Mouse (Mus musculus): ENCODE data around the gene Kl. TPM values are rescaled to one million over a fixed set of nuclear protein-coding genes. Genes with fewer than 3 reads are reported as not detected.

Kl gene
- polyA plus RNA-seq, 1 experiment = not detected

GRCm38 (mm10) chr5:150945576-150945975 is 6.8 kb upstream of the Kl start:
- H3K79me2 ChIP-seq (ENCODE audit: control insufficient read depth, insufficient read depth) = no peaks in the 10 kb centered on the region
- TF ChIP-seq CEBPB (IDR thresholded peaks at IDR 0.05; ENCODE audit: insufficient read depth, poor library complexity, severe bottlenecking) (no peak), E2F4 (IDR thresholded peaks at IDR 0.05; ENCODE audit: insufficient read depth) (no peak), POLR2AphosphoS2 (IDR thresholded peaks at IDR 0.05; ENCODE audit: insufficient read length, low read depth) (no peak), MAX (IDR thresholded peaks at IDR 0.05; ENCODE audit: low read depth) (no peak), TCF12 (IDR thresholded peaks at IDR 0.05; ENCODE audit: insufficient read depth, poor library complexity, severe bottlenecking) (no peak), TCF3 (IDR thresholded peaks at IDR 0.05; ENCODE audit: insufficient read length, low read depth) (no peak), REST (IDR thresholded peaks at IDR 0.05; ENCODE audit: insufficient read depth, insufficient read length) (no peak), USF1 (IDR thresholded peaks at IDR 0.05; ENCODE audit: low read depth) (no peak), MYOD1 (IDR thresholded peaks at IDR 0.05; ENCODE audit: control insufficient read depth in 1 of 3, insufficient read length in 2 of 3, low read depth in 2 of 3) (no peak)
- H3ac ChIP-seq (ENCODE audit: control insufficient read depth, insufficient read length) = no peak overlapping the region
- H3K27me3 ChIP-seq (ENCODE audit: control insufficient read depth, insufficient read depth, insufficient read length) = no peaks in the 10 kb centered on the region
- no peak overlapping the region for H3K4me2 ChIP-seq (ENCODE audit: low read depth)
- no peak overlapping the region for H3K4me3 ChIP-seq
- no peaks in the 10 kb centered on the region for H3K36me3 ChIP-seq (ENCODE audit: control insufficient read depth, insufficient read depth)

GRCm38 (mm10) chr5:150949131-150949530 is 3.3 kb upstream of the Kl start:
- H3K4me2 ChIP-seq (ENCODE audit: low read depth) = no peak overlapping the region
- H3K4me3 ChIP-seq = no peak overlapping the region
- H3ac ChIP-seq (ENCODE audit: control insufficient read depth, insufficient read length) = no peak overlapping the region
- H3K27me3 ChIP-seq (ENCODE audit: control insufficient read depth, insufficient read depth, insufficient read length) = no peaks in the 10 kb centered on the region
- TF ChIP-seq CEBPB (IDR thresholded peaks at IDR 0.05; ENCODE audit: insufficient read depth, poor library complexity, severe bottlenecking) (no peak), POLR2A (IDR thresholded peaks at IDR 0.05; ENCODE audit: insufficient read length, low read depth) (no peak), MYOD1 (IDR thresholded peaks at IDR 0.05; ENCODE audit: control insufficient read depth in 1 of 3, insufficient read length in 2 of 3, low read depth in 2 of 3) (no peak), TCF12 (IDR thresholded peaks at IDR 0.05; ENCODE audit: insufficient read depth, poor library complexity, severe bottlenecking) (no peak), TCF3 (IDR thresholded peaks at IDR 0.05; ENCODE audit: insufficient read length, low read depth) (no peak), USF1 (IDR thresholded peaks at IDR 0.05; ENCODE audit: low read depth) (no peak), E2F4 (IDR thresholded peaks at IDR 0.05; ENCODE audit: insufficient read depth) (no peak), MYOG (IDR thresholded peaks at IDR 0.05; ENCODE audit: control insufficient read depth in 1 of 3, insufficient read depth in 1 of 3, insufficient read length in 2 of 3, low read depth in 2 of 3) (no peak), MAX (IDR thresholded peaks at IDR 0.05; ENCODE audit: low read depth) (no peak), SRF (IDR thresholded peaks at IDR 0.05; ENCODE audit: control insufficient read depth, insufficient read length, low read depth) (no peak), POLR2AphosphoS2 (IDR thresholded peaks at IDR 0.05; ENCODE audit: insufficient read length, low read depth) (no peak), REST (IDR thresholded peaks at IDR 0.05; ENCODE audit: insufficient read depth, insufficient read length) (no peak)
- H3K36me3 ChIP-seq (ENCODE audit: control insufficient read depth, insufficient read depth) = no peaks in the 10 kb centered on the region
- no peaks in the 10 kb centered on the region for H3K79me2 ChIP-seq (ENCODE audit: control insufficient read depth, insufficient read depth)

GRCm38 (mm10) chr5:150951325-150951724 is 1.1 kb upstream of the Kl start:
- no peaks in the 10 kb centered on the region for H3K36me3 ChIP-seq (ENCODE audit: control insufficient read depth, insufficient read depth)
- TF ChIP-seq POLR2AphosphoS2 (IDR thresholded peaks at IDR 0.05; ENCODE audit: insufficient read length, low read depth) = no peak
- TF ChIP-seq TCF12 (IDR thresholded peaks at IDR 0.05; ENCODE audit: insufficient read depth, poor library complexity, severe bottlenecking) = no peak
- no peak for TF ChIP-seq MAX (IDR thresholded peaks at IDR 0.05; ENCODE audit: low read depth)
- TF ChIP-seq SRF (IDR thresholded peaks at IDR 0.05; ENCODE audit: control insufficient read depth, insufficient read length, low read depth) = no peak
- TF ChIP-seq POLR2A (IDR thresholded peaks at IDR 0.05; ENCODE audit: insufficient read length, low read depth) = no peak
- TF ChIP-seq MYOD1 (IDR thresholded peaks at IDR 0.05; ENCODE audit: control insufficient read depth in 1 of 3, insufficient read length in 2 of 3, low read depth in 2 of 3) = no peak
- no peak for TF ChIP-seq REST (IDR thresholded peaks at IDR 0.05; ENCODE audit: insufficient read depth, insufficient read length)
- no peak overlapping the region for H3K4me2 ChIP-seq (ENCODE audit: low read depth)
- no peak overlapping the region for H3K4me3 ChIP-seq
- H3K79me2 ChIP-seq (ENCODE audit: control insufficient read depth, insufficient read depth) = no peaks in the 10 kb centered on the region
- no peaks in the 10 kb centered on the region for H3K27me3 ChIP-seq (ENCODE audit: control insufficient read depth, insufficient read depth, insufficient read length)
- no peak overlapping the region for H3ac ChIP-seq (ENCODE audit: control insufficient read depth, insufficient read length)

GRCm38 (mm10) chr5:150952669-150953521 is 488 bp downstream of the Kl start:
- H3K4me3 ChIP-seq = no peak overlapping the region
- H3K4me2 ChIP-seq (ENCODE audit: low read depth) = no peak overlapping the region
- no peak for TF ChIP-seq MYOG (IDR thresholded peaks at IDR 0.05; ENCODE audit: control insufficient read depth in 1 of 3, insufficient read depth in 1 of 3, insufficient read length in 2 of 3, low read depth in 2 of 3)
- TF ChIP-seq TCF12 (IDR thresholded peaks at IDR 0.05; ENCODE audit: insufficient read depth, poor library complexity, severe bottlenecking) = no peak
- TF ChIP-seq POLR2A (IDR thresholded peaks at IDR 0.05; ENCODE audit: insufficient read length, low read depth) = no peak
- no peak for TF ChIP-seq USF1 (IDR thresholded peaks at IDR 0.05; ENCODE audit: low read depth)
- TF ChIP-seq MYOD1 (IDR thresholded peaks at IDR 0.05; ENCODE audit: control insufficient read depth in 1 of 3, insufficient read length in 2 of 3, low read depth in 2 of 3) = no peak
- TF ChIP-seq POLR2AphosphoS2 (IDR thresholded peaks at IDR 0.05; ENCODE audit: insufficient read length, low read depth) = no peak
- TF ChIP-seq SRF (IDR thresholded peaks at IDR 0.05; ENCODE audit: control insufficient read depth, insufficient read length, low read depth) = no peak
- no peak for TF ChIP-seq MAX (IDR thresholded peaks at IDR 0.05; ENCODE audit: low read depth)
- no peak for TF ChIP-seq REST (IDR thresholded peaks at IDR 0.05; ENCODE audit: insufficient read depth, insufficient read length)
- no peak for TF ChIP-seq E2F4 (IDR thresholded peaks at IDR 0.05; ENCODE audit: insufficient read depth)
- TF ChIP-seq TCF3 (IDR thresholded peaks at IDR 0.05; ENCODE audit: insufficient read length, low read depth) = no peak
- TF ChIP-seq CEBPB (IDR thresholded peaks at IDR 0.05; ENCODE audit: insufficient read depth, poor library complexity, severe bottlenecking) = no peak
- H3K79me2 ChIP-seq (ENCODE audit: control insufficient read depth, insufficient read depth) = no peaks in the 10 kb centered on the region
- H3K36me3 ChIP-seq (ENCODE audit: control insufficient read depth, insufficient read depth) = no peaks in the 10 kb centered on the region
- H3ac ChIP-seq (ENCODE audit: control insufficient read depth, insufficient read length) = no peak overlapping the region
- no peaks in the 10 kb centered on the region for H3K27me3 ChIP-seq (ENCODE audit: control insufficient read depth, insufficient read depth, insufficient read length)
